Mouse (Mus musculus): ENCODE measurements around the gene Syp. TPM values are rescaled to one million over a fixed set of nuclear protein-coding genes. Genes with fewer than 3 reads are reported as not detected.

Syp gene
- polyA plus RNA-seq, 1 experiment, result 4.2 TPM

DNA sequence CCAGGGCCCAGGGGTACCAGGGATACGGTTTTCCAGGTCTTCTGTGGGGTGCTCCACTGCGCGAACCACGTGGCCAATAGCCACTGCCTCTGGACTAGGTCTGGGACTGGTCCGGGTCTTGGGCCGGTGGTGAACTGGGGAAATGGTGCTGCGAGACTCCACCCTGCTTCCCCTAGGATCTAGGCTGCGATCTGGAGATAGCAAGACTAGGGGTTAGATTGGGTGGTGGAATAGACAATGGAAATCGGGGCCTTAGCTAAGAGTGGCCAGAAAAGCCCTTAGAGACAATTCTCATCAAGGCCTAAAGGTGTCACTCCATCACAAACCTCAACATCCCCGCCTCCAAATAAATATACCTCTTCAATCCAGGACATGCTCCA is 36.7 kb downstream of the Syp start:
- peaks cover 20% of the 10 kb centered on the region for H3K4me1 ChIP-seq (ENCODE audit: control insufficient read depth, insufficient read depth, low read length)
- peak overlapping the region; percentile 80; the same call in 1 of the 2 replicates for H3K27ac ChIP-seq (ENCODE audit: insufficient read depth, low read depth, low read length)
- TF ChIP-seq CTCF (IDR thresholded peaks at IDR 0.05; ENCODE audit: low read depth, low read length) (no peak), POLR2A (IDR thresholded peaks at IDR 0.05; ENCODE audit: borderline replicate concordance, low read depth, low read length) (no peak)
- no peak overlapping the region; the same call in 1 of the 2 replicates for H3K4me3 ChIP-seq (ENCODE audit: insufficient read depth, low read length)

DNA sequence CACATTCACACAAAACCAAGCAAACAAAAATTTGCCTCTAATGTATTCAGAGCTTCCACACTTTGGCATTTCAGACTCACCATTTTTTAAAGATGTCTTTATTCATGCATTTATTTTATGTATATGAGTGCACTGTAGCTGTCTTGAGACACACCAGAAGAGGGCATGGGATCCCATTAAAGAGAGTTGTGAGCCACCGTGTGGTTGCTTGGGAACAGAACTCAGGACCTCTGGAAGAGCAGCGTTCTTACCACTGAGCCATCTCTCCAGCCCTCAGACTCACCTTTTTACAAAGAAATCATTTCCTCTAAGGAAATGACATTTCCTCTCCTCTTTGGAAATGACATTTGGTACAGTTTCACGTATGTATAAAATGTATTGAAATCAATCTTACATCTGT is 40.7 kb downstream of the Syp start:
- peaks cover 7% of the 10 kb centered on the region for H3K4me1 ChIP-seq (ENCODE audit: control insufficient read depth, insufficient read depth, low read length)
- H3K27ac ChIP-seq (ENCODE audit: insufficient read depth, low read depth, low read length), result no peak overlapping the region
- H3K4me3 ChIP-seq (ENCODE audit: insufficient read depth, low read length), result no peak overlapping the region
- TF ChIP-seq CTCF (IDR thresholded peaks at IDR 0.05; ENCODE audit: low read depth, low read length) (no peak), POLR2A (IDR thresholded peaks at IDR 0.05; ENCODE audit: borderline replicate concordance, low read depth, low read length) (no peak)

DNA sequence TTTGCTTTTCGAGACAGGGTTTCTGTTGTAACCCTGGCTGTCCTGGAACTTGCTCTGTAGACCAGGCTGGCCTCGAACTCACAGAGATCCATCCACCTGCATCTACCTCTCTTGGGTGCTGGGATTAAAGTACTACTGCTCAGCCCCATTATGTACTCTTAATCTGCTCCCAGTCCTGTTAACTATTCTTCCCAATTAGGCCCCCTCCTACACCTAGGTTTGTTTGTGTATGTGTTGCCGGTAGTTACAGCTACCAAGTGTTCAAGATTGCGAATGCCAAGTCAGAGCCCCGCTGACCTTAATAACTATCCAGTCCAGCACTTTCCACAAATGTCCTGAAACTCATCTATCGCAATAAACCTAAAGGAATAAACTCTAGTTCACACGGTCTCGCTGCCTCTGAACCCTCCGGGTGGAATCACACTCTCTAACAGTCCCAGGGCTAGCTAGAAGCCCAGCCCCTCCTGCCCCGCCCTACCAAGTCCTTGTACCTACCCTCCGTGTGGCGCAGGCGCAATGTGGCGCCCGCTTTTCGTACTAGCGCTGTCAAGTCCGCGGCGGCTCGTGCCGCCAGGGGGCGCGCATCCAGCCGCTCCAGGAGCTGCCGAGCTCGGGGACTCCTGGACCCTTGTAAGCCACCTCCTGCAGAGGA is 41.3 kb downstream of the Syp start:
- Histone ChIP-seq H3K27ac (ENCODE audit: insufficient read depth, low read depth, low read length) (no peak overlapping the region), H3K4me1 (ENCODE audit: control insufficient read depth, insufficient read depth, low read length) (peaks cover 2% of the 10 kb centered on the region), H3K4me3 (ENCODE audit: insufficient read depth, low read length) (peak overlapping the region; percentile 30; the same call in 1 of the 2 replicates)
- TF ChIP-seq POLR2A (IDR thresholded peaks at IDR 0.05; ENCODE audit: borderline replicate concordance, low read depth, low read length) (no peak), CTCF (IDR thresholded peaks at IDR 0.05; ENCODE audit: low read depth, low read length) (peak; percentile 35; the same call in 1 of the 2 replicates)

DNA sequence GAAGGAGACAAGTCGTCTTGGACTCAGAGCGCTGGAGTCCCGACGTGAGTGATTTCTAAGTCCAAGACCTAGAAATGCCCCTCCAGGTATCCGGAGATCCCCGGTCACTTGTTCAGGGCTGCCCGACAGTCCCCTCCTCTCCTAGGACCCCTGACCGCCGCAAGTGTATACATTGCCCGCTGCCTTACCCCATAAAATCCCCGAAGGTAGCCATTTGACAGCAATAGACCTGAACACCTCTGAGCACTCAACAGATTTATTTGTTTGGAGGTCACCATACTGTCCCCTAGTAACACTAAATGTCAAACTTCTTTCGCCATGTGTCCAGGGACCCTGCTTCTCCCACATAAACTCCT is 41.8 kb downstream of the Syp start:
- TF ChIP-seq CTCF (IDR thresholded peaks at IDR 0.05; ENCODE audit: low read depth, low read length) (no peak), POLR2A (IDR thresholded peaks at IDR 0.05; ENCODE audit: borderline replicate concordance, low read depth, low read length) (no peak)
- peak overlapping the region; percentile 30; the same call in 1 of the 2 replicates for H3K4me3 ChIP-seq (ENCODE audit: insufficient read depth, low read length)
- no peak overlapping the region for H3K27ac ChIP-seq (ENCODE audit: insufficient read depth, low read depth, low read length)
- H3K4me1 ChIP-seq (ENCODE audit: control insufficient read depth, insufficient read depth, low read length), result no peaks in the 10 kb centered on the region; the same call in 1 of the 2 replicates

GRCm38 (mm10) chrX:7680864-7681263 is 42.6 kb downstream of the Syp start, which contains the start of gene Magix:
TSS of gene Magix (minus strand) at chrX:7681251.
- TF ChIP-seq POLR2A (IDR thresholded peaks at IDR 0.05; ENCODE audit: borderline replicate concordance, low read depth, low read length), result no peak
- TF ChIP-seq CTCF (IDR thresholded peaks at IDR 0.05; ENCODE audit: low read depth, low read length), result no peak
- H3K4me1 ChIP-seq (ENCODE audit: control insufficient read depth, insufficient read depth, low read length), result no peaks in the 10 kb centered on the region
- H3K27ac ChIP-seq (ENCODE audit: insufficient read depth, low read depth, low read length), result no peak within 1 kb of the TSS

GRCm38 (mm10) chrX:7688321-7688720 is 50.0 kb downstream of the Syp start:
- no peak overlapping the region for H3K27ac ChIP-seq (ENCODE audit: insufficient read depth, low read depth, low read length)
- H3K4me3 ChIP-seq (ENCODE audit: insufficient read depth, low read length), result no peak overlapping the region
- H3K4me1 ChIP-seq (ENCODE audit: control insufficient read depth, insufficient read depth, low read length), result no peaks in the 10 kb centered on the region
- TF ChIP-seq CTCF (IDR thresholded peaks at IDR 0.05; ENCODE audit: low read depth, low read length) (no peak), POLR2A (IDR thresholded peaks at IDR 0.05; ENCODE audit: borderline replicate concordance, low read depth, low read length) (no peak)

More at GRCm38 (mm10) chrX:7680864-7681263, 42.6 kb downstream of the Syp start, which contains the start of gene Magix:
- peak within 1 kb of the TSS; percentile 30; the same call in 1 of the 2 replicates for H3K4me3 ChIP-seq (ENCODE audit: insufficient read depth, low read length)

- H3K4me3 ChIP-seq (ENCODE audit: insufficient read depth, low read length), result no peak overlapping the region
- H3K27ac ChIP-seq (ENCODE audit: insufficient read depth, low read depth, low read length), result no peak overlapping the region
- TF ChIP-seq POLR2A (IDR thresholded peaks at IDR 0.05; ENCODE audit: borderline replicate concordance, low read depth, low read length), result no peak
- TF ChIP-seq CTCF (IDR thresholded peaks at IDR 0.05; ENCODE audit: low read depth, low read length), result no peak
- H3K4me1 ChIP-seq (ENCODE audit: control insufficient read depth, insufficient read depth, low read length), result no peaks in the 10 kb centered on the region
Measured at GRCm38 (mm10) chrX:7690486-7690885, 52.2 kb downstream of the Syp start.

DNA sequence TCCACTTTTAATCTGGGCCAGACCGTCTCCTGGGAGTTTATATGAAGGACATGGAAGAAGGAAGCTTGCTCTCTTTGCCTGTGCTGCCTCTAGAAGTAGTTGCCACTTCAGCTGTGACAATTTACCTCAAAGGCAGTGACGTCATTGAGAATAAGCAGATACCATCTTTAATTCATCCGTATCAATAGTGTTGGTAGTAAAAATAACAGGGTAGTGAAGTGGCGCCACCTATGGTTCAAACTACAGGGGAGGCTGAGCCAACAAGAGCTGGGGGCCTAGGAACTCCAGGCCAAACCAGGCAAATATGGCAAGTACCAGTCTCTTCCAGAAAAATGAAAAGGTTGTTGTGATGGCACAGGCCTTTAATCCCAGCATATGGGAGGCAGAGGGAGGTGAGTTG is 54.6 kb downstream of the Syp start:
- no peak overlapping the region for H3K4me3 ChIP-seq (ENCODE audit: insufficient read depth, low read length)
- no peak for TF ChIP-seq CTCF (IDR thresholded peaks at IDR 0.05; ENCODE audit: low read depth, low read length)
- TF ChIP-seq POLR2A (IDR thresholded peaks at IDR 0.05; ENCODE audit: borderline replicate concordance, low read depth, low read length), result no peak
- H3K27ac ChIP-seq (ENCODE audit: insufficient read depth, low read depth, low read length), result no peak overlapping the region
- peaks cover 2% of the 10 kb centered on the region; the same call in 1 of the 2 replicates for H3K4me1 ChIP-seq (ENCODE audit: control insufficient read depth, insufficient read depth, low read length)

GRCm38 (mm10) chrX:7696520-7696919 is 58.2 kb downstream of the Syp start:
- no peak overlapping the region for H3K4me3 ChIP-seq (ENCODE audit: insufficient read depth, low read length)
- H3K27ac ChIP-seq (ENCODE audit: insufficient read depth, low read depth, low read length), result no peak overlapping the region
- H3K4me1 ChIP-seq (ENCODE audit: control insufficient read depth, insufficient read depth, low read length), result peaks cover 6% of the 10 kb centered on the region
- no peak for TF ChIP-seq POLR2A (IDR thresholded peaks at IDR 0.05; ENCODE audit: borderline replicate concordance, low read depth, low read length)
- TF ChIP-seq CTCF (IDR thresholded peaks at IDR 0.05; ENCODE audit: low read depth, low read length), result no peak

DNA sequence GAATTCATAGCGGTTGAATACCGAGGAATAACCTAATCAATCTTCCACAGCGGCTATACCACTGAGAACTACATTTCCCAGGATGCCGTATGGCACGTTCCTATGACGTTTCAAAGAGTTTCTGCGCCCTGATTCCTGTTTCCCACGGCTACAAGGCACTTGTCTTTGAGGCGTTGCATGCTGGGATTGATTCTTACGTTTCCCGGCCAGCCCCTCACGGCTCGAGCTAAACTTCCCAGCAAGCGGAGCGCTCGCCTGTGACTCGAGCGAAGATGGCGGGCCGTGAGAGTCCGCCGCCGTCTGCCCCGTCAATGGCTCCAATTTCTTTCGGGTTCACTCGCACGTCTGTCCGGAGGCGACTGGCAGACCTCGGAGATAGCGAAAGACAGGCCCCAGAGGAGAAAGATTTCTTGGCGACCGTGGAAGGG is 58.7 kb downstream of the Syp start, which contains the start of gene Gpkow:
Gene Gpkow, plus strand, starts transcription at position 178 of the 428 bp plus-strand sequence.
- TF ChIP-seq CTCF (IDR thresholded peaks at IDR 0.05; ENCODE audit: low read depth, low read length) (no peak), POLR2A (IDR thresholded peaks at IDR 0.05; ENCODE audit: borderline replicate concordance, low read depth, low read length) (no peak)
- Histone ChIP-seq H3K4me1 (ENCODE audit: control insufficient read depth, insufficient read depth, low read length) (peaks cover 6% of the 10 kb centered on the region), H3K4me3 (ENCODE audit: insufficient read depth, low read length) (peak within 1 kb of the TSS; percentile 77), H3K27ac (ENCODE audit: insufficient read depth, low read depth, low read length) (peak within 1 kb of the TSS; percentile 34)

Other genes starting within 250 kb of the Syp start
- not detected in 2 replicates for gene Foxp3, start 64.8 kb upstream of the Syp start, polyA plus RNA-seq (2012; ENCODE audit: insufficient read depth, insufficient read length, missing spikeins)
- gene Ppp1r3f, start 64.2 kb upstream of the Syp start, polyA plus RNA-seq (2012; ENCODE audit: insufficient read depth, insufficient read length, missing spikeins), result 0.24 and 2.3 TPM in 2 replicates
- gene Ccdc22, start 33.0 kb upstream of the Syp start, polyA plus RNA-seq (2012; ENCODE audit: insufficient read depth, insufficient read length, missing spikeins), result 35.0 and 35.8 TPM in 2 replicates
- gene Cacna1f, start 31.4 kb upstream of the Syp start, polyA plus RNA-seq (2012; ENCODE audit: insufficient read depth, insufficient read length, missing spikeins), result 0.55 and 1.1 TPM in 2 replicates
- 9.3 and 10.0 TPM in 2 replicates for gene Prickle3, start 18.8 kb downstream of the Syp start, polyA plus RNA-seq (2012; ENCODE audit: insufficient read depth, insufficient read length, missing spikeins)
- 448 and 491 TPM in 2 replicates for gene Plp2, start 32.9 kb downstream of the Syp start, polyA plus RNA-seq (2012; ENCODE audit: insufficient read depth, insufficient read length, missing spikeins)
- gene Magix, start 42.8 kb downstream of the Syp start, polyA plus RNA-seq (2012; ENCODE audit: insufficient read depth, insufficient read length, missing spikeins), result not detected in 2 replicates
- 27.2 and 28.7 TPM in 2 replicates for gene Gpkow, start 58.7 kb downstream of the Syp start, polyA plus RNA-seq (2012; ENCODE audit: insufficient read depth, insufficient read length, missing spikeins)
- 61.9 and 68.8 TPM in 2 replicates for gene Wdr45, start 75.9 kb downstream of the Syp start, polyA plus RNA-seq (2012; ENCODE audit: insufficient read depth, insufficient read length, missing spikeins)
- gene Gm45208, start 83.8 kb downstream of the Syp start, polyA plus RNA-seq (2012; ENCODE audit: insufficient read depth, insufficient read length, missing spikeins), result not detected in 2 replicates
- gene Praf2, start 90.0 kb downstream of the Syp start, polyA plus RNA-seq (2012; ENCODE audit: insufficient read depth, insufficient read length, missing spikeins), result 17.7 and 19.1 TPM in 2 replicates
- 0.75 and 1.9 TPM in 2 replicates for gene Ccdc120, start 112.4 kb downstream of the Syp start, polyA plus RNA-seq (2012; ENCODE audit: insufficient read depth, insufficient read length, missing spikeins)
- gene Tfe3, start 124.1 kb downstream of the Syp start, polyA plus RNA-seq (2012; ENCODE audit: insufficient read depth, insufficient read length, missing spikeins), result 137 and 141 TPM in 2 replicates
- gene Gripap1, start 151.3 kb downstream of the Syp start, polyA plus RNA-seq (2012; ENCODE audit: insufficient read depth, insufficient read length, missing spikeins), result 94.8 and 103 TPM in 2 replicates
- 0.35 and 0.56 TPM in 2 replicates for gene Kcnd1, start 183.8 kb downstream of the Syp start, polyA plus RNA-seq (2012; ENCODE audit: insufficient read depth, insufficient read length, missing spikeins)
- 113 and 115 TPM in 2 replicates for gene Otud5, start 202.9 kb downstream of the Syp start, polyA plus RNA-seq (2012; ENCODE audit: insufficient read depth, insufficient read length, missing spikeins)
- 8.6 and 11.4 TPM in 2 replicates for gene Pim2, start 239.8 kb downstream of the Syp start, polyA plus RNA-seq (2012; ENCODE audit: insufficient read depth, insufficient read length, missing spikeins)
- gene Slc35a2, start 245.6 kb downstream of the Syp start, polyA plus RNA-seq (2012; ENCODE audit: insufficient read depth, insufficient read length, missing spikeins), result 28.0 and 36.2 TPM in 2 replicates

Data from bone marrow macrophage, adult 2 months (primary cell).